Mouse (Mus musculus) hindlimb bud, embryonic 11.5 days (tissue): ENCODE results near the gene Numa1.
"Not testable (repeated sequence)": the region's sequence is repeated elsewhere in the genome, so short reads cannot be mapped to it uniquely, and the experiment has no call there.

ENCODE experiments used
- DNase-seq: peaks from one replicate; pipeline ENCODE4 v3.0.0-alpha.2; 2012; ENCODE audit warnings: low read depth, low spot score; ENCODE audit errors: extremely low spot score

The Numa1 gene

GRCm38 (mm10) chr7:101936996-101937395, 3.1 kb downstream of the Numa1 start:
- DNase-seq = no peak

- no peak for DNase-seq
Observed at GRCm38 (mm10) chr7:101937569-101937968, 3.7 kb downstream of the Numa1 start.

- DNase-seq = no peak
Observed at GRCm38 (mm10) chr7:101938348-101938747, 4.4 kb downstream of the Numa1 start.

GRCm38 (mm10) chr7:101939758-101940157, 5.8 kb downstream of the Numa1 start:
- DNase-seq = no peak

- not testable (repeated sequence) for DNase-seq
Observed at GRCm38 (mm10) chr7:101949008-101949407, 15.1 kb downstream of the Numa1 start.

GRCm38 (mm10) chr7:101951648-101952047, 17.7 kb downstream of the Numa1 start:
- DNase-seq = no peak

GRCm38 (mm10) chr7:101952098-101952497, 18.2 kb downstream of the Numa1 start:
- DNase-seq = no peak

- no peak for DNase-seq
Observed at GRCm38 (mm10) chr7:101954163-101954562, 20.3 kb downstream of the Numa1 start.

- no peak for DNase-seq
Observed at GRCm38 (mm10) chr7:101955276-101955675, 21.4 kb downstream of the Numa1 start.

GRCm38 (mm10) chr7:101955862-101956261, 22.0 kb downstream of the Numa1 start:
- DNase-seq = no peak

GRCm38 (mm10) chr7:101956481-101956880, 22.6 kb downstream of the Numa1 start:
- no peak for DNase-seq

- DNase-seq = no peak
Observed at GRCm38 (mm10) chr7:101956911-101957310, 23.0 kb downstream of the Numa1 start.

GRCm38 (mm10) chr7:101962829-101963228, 28.9 kb downstream of the Numa1 start:
- no peak for DNase-seq

GRCm38 (mm10) chr7:101963621-101964020, 29.7 kb downstream of the Numa1 start:
- no peak for DNase-seq

GRCm38 (mm10) chr7:101964551-101964950, 30.6 kb downstream of the Numa1 start:
- DNase-seq = no peak

- no peak for DNase-seq
Observed at GRCm38 (mm10) chr7:101965606-101966005, 31.7 kb downstream of the Numa1 start.

GRCm38 (mm10) chr7:101967256-101967655, 33.3 kb downstream of the Numa1 start:
- no peak for DNase-seq

GRCm38 (mm10) chr7:101968751-101969150, 34.8 kb downstream of the Numa1 start:
- DNase-seq = no peak

GRCm38 (mm10) chr7:101969694-101970428, 36.0 kb downstream of the Numa1 start:
- no peak for DNase-seq

GRCm38 (mm10) chr7:101970429-101970775, 36.5 kb downstream of the Numa1 start:
- DNase-seq = no peak

- no peak for DNase-seq
Observed at GRCm38 (mm10) chr7:101970821-101971461, 37.0 kb downstream of the Numa1 start.

GRCm38 (mm10) chr7:101971721-101972120, 37.8 kb downstream of the Numa1 start:
- no peak for DNase-seq

- no peak for DNase-seq
Observed at GRCm38 (mm10) chr7:101973730-101974129, 39.8 kb downstream of the Numa1 start.
